Mouse (Mus musculus) adipose tissue, adult 10 weeks (tissue): ENCODE data around the gene Slc34a1. TPM values are rescaled to one million over a fixed set of nuclear protein-coding genes. Genes with fewer than 3 reads are reported as not detected.

Source experiments
- polyA plus RNA-seq: library from polyadenylated mRNA; stranded (reverse); fragments of 350-450 nt; fragmentation: Illumina TruSeq; extraction: RNeasy Lipid Tissue Mini Kit (QIAGEN cat#74804); gene quantifications from one replicate; pipeline ENCODE4 v1.2.3, GENCODE M21; 2014; ENCODE audit warnings: low read depth, low replicate concordance

Slc34a1 gene
- 0.87 TPM for polyA plus RNA-seq

DNA sequence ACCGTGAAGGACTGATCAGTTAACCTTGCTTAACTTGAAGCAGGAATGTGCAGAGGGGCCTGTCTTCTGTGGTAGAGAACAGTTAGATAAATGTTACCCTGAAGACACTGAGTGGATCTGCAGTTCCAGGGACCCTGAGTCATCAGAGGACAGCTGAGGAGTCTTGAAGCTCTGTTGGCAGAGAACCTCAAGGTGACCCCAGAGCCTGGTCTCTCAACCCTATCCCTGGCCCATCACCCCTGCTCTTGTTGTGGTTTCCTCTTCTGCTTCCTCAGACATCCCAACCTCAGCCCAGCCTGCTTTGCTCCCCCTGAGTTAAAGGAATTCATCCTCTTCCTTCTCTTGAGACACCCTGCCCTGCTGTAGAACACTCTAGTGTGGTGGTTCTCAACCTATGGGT is at the start of gene Slc34a1:
Gene Slc34a1 (plus strand): TSS at position 100 of the 400 bp plus-strand sequence.

DNA sequence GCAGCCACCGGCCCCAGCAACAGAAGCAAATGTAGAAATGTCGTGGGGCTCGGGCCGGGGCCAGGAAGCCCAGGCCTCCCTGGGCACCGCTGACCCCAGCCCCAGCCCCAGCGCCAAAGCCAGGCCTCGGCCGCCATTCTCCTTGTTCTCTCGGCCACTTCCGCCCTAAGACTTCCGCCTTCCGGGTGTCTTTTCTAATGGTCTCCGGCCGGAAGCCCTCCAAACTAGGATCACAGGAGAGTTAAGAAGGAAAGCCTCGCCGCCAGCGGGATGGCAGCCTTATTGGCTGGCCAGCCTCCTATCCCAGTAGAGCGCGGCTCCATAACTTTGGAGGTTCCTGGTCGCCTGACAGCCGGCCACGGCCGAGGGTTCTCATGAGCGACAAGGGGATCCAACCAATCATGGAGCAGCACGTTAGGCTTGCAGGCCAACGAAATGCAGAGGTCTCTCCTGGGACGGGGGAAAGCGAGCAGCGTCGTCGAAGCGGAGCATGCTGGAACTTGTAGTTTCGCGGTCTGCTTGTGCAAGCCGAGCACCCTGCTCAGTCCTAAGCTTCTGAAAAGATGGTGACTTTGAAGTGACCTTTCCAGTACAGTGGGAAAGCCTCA is 35.4 kb upstream of the Slc34a1 start, which contains the start of gene Lman2:
Gene Lman2 (minus strand): TSS at position 331 of the 608 bp plus-strand sequence.

DNA sequence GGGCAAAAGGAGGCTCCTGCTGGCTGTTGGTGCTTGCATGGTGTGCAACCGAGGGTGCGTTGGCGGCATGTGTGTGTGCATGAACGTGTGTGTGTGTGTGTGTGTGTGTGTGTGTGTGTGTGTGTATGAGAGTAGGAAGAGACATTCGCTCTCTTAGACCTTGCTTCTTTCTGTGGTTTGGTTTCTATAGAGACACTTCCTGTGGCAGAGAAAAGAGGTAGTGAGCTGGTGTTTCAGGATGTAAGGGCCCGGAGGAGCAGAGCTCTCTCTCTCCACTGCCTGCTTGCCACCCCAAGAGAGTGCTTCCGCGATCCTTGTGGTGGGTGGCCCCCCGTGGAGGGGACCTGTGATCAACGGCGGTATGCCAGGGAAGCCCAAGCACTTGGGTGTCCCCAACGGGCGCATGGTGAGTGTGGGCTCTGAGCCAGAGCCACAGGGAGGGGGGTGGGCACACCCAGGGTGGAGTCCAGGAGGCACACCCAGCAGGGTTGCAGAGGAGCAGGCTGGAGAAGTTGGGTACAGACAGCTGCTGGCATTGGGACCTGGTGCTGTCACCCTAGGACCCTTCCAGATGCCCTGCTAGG is 28.4 kb upstream of the Slc34a1 start, which contains the start of gene Rgs14:
Gene Rgs14 (plus strand): TSS at position 202 of the 584 bp plus-strand sequence.

DNA sequence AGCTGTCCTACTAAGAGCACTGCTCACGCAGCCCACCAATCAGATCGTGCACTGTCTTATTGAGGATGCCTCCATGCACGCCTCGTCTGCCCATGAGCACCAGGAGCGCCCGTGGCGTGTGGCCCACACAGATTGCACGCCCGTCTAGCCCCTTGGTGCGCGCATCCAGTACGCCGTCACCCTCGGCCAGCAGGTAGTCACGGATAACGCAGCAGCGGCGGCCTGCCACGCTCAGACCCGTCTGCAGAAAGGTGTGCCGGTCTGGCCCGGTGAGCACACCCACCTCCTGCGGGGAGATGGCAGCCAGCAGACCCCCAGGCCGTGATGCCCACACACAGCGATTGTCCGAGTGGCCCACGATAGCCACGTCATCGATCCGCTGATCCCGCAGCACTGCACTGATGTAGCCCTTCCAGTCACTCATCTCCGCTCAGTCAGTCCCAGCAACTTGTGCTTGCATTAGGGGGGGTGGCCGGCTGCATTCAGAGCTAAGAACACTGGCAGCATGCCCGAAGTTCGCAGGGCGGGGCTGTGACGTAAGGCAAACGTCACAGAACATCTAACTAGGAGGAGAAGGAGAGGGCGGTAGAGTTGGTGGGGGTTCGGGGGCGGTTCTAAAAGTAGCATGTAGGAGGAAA is 16.9 kb downstream of the Slc34a1 start, which contains the start of gene Pfn3:
Gene Pfn3 (minus strand): TSS at position 490 of the 638 bp plus-strand sequence.

DNA sequence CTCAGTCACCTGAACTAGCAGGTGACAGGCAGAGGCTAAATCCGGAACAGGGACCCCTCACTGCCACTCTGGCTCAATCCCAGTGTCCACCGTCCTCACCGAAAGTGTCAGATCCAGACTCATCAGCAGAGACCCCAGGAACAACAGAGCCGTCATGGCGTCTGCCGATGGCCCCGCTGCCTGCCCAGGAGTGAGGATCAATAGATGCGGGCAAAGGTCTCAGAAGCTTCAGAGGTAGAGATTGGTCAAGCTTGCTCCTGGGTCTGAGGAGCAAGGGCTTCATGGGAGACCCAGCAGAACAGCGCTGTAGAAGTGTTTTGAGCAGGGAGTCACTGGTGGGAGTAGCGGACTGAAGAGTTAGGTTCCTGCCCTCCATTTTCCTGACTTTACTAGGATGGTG is 28.6 kb downstream of the Slc34a1 start, which contains the start of gene F12:
Gene F12 (minus strand): TSS at position 181 of the 400 bp plus-strand sequence.

DNA sequence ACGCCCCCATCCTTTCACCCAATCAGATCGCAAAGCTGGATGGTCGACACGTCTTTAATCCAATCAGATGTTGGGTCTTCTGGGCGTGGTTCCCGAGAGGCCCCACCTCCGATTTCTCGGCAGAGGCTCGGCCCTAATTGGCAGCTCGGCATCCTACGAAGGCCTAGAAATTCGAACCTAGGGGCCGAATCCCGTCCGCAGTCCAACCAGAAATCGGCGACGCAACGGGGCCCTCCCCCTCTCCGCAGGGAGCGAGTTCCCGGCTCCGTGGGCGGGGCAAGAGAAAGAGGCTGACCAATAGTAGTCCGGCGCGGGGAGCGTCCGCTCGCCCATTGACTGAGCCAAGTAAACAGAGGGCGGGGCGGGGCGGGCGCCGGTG is 46.9 kb downstream of the Slc34a1 start, which contains the start of gene Grk6:
Gene Grk6 (plus strand): TSS at position 136 of the 379 bp plus-strand sequence.

DNA sequence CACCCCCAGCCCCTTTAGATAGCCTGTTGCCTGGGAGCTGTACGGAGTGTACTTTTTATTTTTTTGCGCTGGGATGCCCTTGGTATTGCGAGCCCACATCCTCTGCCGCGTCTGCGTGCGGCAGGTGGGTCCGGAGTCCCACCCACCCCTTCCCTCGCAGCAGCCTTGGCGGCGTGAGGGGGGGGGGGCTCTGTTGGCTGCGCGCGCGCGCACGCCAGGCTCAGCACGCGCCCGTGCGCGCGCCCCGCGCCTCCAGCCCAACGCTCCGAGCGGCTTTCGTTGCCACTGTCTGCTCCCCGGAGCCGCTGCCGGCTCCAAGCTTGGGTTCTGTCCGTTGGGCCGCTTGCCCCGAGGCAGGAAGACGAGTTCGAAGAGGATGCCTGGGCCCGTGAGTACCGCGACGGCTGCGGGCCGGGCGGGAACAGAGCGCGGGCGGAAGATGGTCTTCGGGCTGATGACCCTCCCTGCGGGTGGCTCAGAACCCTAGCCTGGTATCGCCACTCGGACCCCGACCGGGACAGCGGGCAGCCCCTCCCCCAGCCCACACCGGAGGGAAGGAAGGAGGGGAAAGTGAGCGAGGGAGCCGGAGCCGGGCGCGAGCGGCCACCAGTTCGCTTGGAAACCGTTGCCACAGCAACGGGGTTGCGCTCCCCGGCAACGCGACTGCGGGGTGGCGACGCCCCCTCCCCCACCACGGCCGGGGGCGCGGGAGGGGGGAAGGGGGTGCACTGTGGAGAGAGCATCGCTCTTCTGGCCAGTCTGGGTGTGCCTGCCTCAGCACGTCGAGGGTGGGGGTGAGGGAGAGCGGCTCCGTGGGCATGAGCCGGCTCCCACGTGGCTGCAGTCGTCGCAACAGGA is 66.3 kb downstream of the Slc34a1 start, which contains the start of gene Prr7:
Gene Prr7 (plus strand): TSS at position 241 of the 858 bp plus-strand sequence.

Other genes with a start within 250 kb of the Slc34a1 start
- 4.6 TPM for gene Fgfr4, start 245.5 kb upstream of the Slc34a1 start, polyA plus RNA-seq
- gene Nsd1, start 188.4 kb upstream of the Slc34a1 start, polyA plus RNA-seq, result 36.5 TPM
- gene Prelid1, start 77.7 kb upstream of the Slc34a1 start, polyA plus RNA-seq, result 161 TPM
- 67.2 TPM for gene Rab24, start 76.2 kb upstream of the Slc34a1 start, polyA plus RNA-seq
- gene Mxd3, start 68.4 kb upstream of the Slc34a1 start, polyA plus RNA-seq, result 1.2 TPM
- gene Lman2, start 35.4 kb upstream of the Slc34a1 start, polyA plus RNA-seq, result 250 TPM
- 2.2 TPM for gene Rgs14, start 28.5 kb upstream of the Slc34a1 start, polyA plus RNA-seq
- gene Pfn3, start 17.0 kb downstream of the Slc34a1 start, polyA plus RNA-seq, result 3.0 TPM
- gene F12, start 28.6 kb downstream of the Slc34a1 start, polyA plus RNA-seq, result not detected
- 30.4 TPM for gene Grk6, start 46.9 kb downstream of the Slc34a1 start, polyA plus RNA-seq
- gene Prr7, start 66.1 kb downstream of the Slc34a1 start, polyA plus RNA-seq, result 1.1 TPM
- 17.8 TPM for gene Dbn1, start 89.9 kb downstream of the Slc34a1 start, polyA plus RNA-seq
- 31.4 TPM for gene Pdlim7, start 115.5 kb downstream of the Slc34a1 start, polyA plus RNA-seq
- 3.3 TPM for gene Dok3, start 131.1 kb downstream of the Slc34a1 start, polyA plus RNA-seq
- 26.7 TPM for gene Ddx41, start 138.5 kb downstream of the Slc34a1 start, polyA plus RNA-seq
- gene Fam193b, start 172.9 kb downstream of the Slc34a1 start, polyA plus RNA-seq, result 57.3 TPM
- 248 TPM for gene Tmed9, start 175.5 kb downstream of the Slc34a1 start, polyA plus RNA-seq
- gene B4galt7, start 201.7 kb downstream of the Slc34a1 start, polyA plus RNA-seq, result 15.1 TPM
- gene Caml, start 224.8 kb downstream of the Slc34a1 start, polyA plus RNA-seq, result 39.3 TPM
- gene Ddx46, start 236.8 kb downstream of the Slc34a1 start, polyA plus RNA-seq, result 30.5 TPM